ENCODE assay signal across 20 mouse cellular contexts in genomic region chr12:21431950-21432349, GRCm38 (mm10). TPM values are rescaled to one million over a fixed set of nuclear protein-coding genes. Genes with fewer than 3 reads are reported as not detected.
DNase-seq lines count a peak whose midpoint lies in the region; ATAC-seq lines count a peak whose summit lies in the region.
"Had no signal": no experiment of that assay in that cellular context is flagged by ENCODE, and none has a peak within 500 bp of the region (broad histone marks: within the 10 kb centered on the region; RNA-seq: fewer than 3 reads in every experiment).

No protein-coding gene starts in this region.

- peak; percentile 59; the same call in 1 of the 2 replicates for ATAC-seq in midbrain, embryonic 11.5 days (ENCODE audit: low FRiP score)
- peak; percentile 75; the same call in 1 of the 2 replicates for ATAC-seq in lung, embryonic 15.5 days (ENCODE audit: borderline replicate concordance, extremely low read depth, low FRiP score, low TSS enrichment)
- no peak for ATAC-seq in granulocyte monocyte progenitor cell, adult 5-6 weeks (replicated peaks; ENCODE audit: poor library complexity, severe bottlenecking)
- ATAC-seq: forebrain, embryonic 13.5 days; midbrain, embryonic 15.5 days had no signal

- WGBS in midbrain, embryonic 11.5 days, result 61% methylated on average over 8 of the region's 8 CpGs
- 57% methylated on average over 8 of the region's 8 CpGs for WGBS in midbrain, embryonic 10.5 days
- 41% methylated on average over 8 of the region's 8 CpGs for WGBS in lung, embryonic 15.5 days

- intact Hi-C loops in heart, postnatal 25 days (cut with DNase I), result no loop called here

- DNase-seq in heart, adult 11 months, result peak; percentile 70
- no peak for DNase-seq in heart, postnatal 25 days (ENCODE audit: low spot score)
- no peak for DNase-seq in midbrain, embryonic 11.5 days (ENCODE audit: low spot score, missing footprints)
- DNase-seq in midbrain, embryonic 10.5 days (ENCODE audit: low spot score), result no peak
- DNase-seq in lung, postnatal 4 days, result peak; percentile 40 to 79
- no peak for DNase-seq in cerebellum, postnatal 14 days
- DNase-seq: adrenal gland, adult 2 months; cerebellum, adult 9-11 months; heart, adult 18-20 months; kidney, adult 11 months; liver, embryonic 13.5 days; retina, postnatal 1 day had no signal

- no peaks in the 10 kb centered on the region for H3K4me1 ChIP-seq in midbrain, embryonic 11.5 days (ENCODE audit: control insufficient read depth, insufficient read depth, low read length)
- H3K4me1 ChIP-seq in midbrain, embryonic 10.5 days, result no peaks in the 10 kb centered on the region; the same call in 1 of the 2 replicates
- H3K4me1 ChIP-seq in lung, embryonic 15.5 days, result no peaks in the 10 kb centered on the region
- H3K4me1 ChIP-seq: embryonic facial prominence, embryonic 12.5 days; hindbrain, embryonic 15.5 days; midbrain, embryonic 15.5 days had no signal

- no peak overlapping the region for H3K4me3 ChIP-seq in midbrain, embryonic 11.5 days (ENCODE audit: low read depth, low read length)
- H3K4me3 ChIP-seq in midbrain, embryonic 10.5 days, result no peak overlapping the region
- no peak overlapping the region for H3K4me3 ChIP-seq in lung, embryonic 15.5 days
- H3K4me3 ChIP-seq: embryonic facial prominence, embryonic 12.5 days; erythroblast, embryonic 14.5 days; forebrain, embryonic 13.5 days; hindbrain, embryonic 15.5 days; limb, embryonic 12.5 days; liver, embryonic 13.5 days; midbrain, embryonic 15.5 days had no signal

- no peak overlapping the region for H3K9ac ChIP-seq in midbrain, embryonic 11.5 days (ENCODE audit: low read length)
- H3K9ac ChIP-seq in lung, embryonic 15.5 days, result no peak overlapping the region
- H3K9ac ChIP-seq: embryonic facial prominence, embryonic 12.5 days; forebrain, embryonic 13.5 days; hindbrain, embryonic 15.5 days; limb, embryonic 12.5 days; liver, embryonic 13.5 days; midbrain, embryonic 15.5 days had no signal

- H3K27ac ChIP-seq in midbrain, embryonic 11.5 days (ENCODE audit: low read depth, low read length), result no peak overlapping the region
- H3K27ac ChIP-seq in midbrain, embryonic 10.5 days (replicated peaks), result no peak overlapping the region
- H3K27ac ChIP-seq in lung, embryonic 15.5 days, result no peak overlapping the region
- H3K27ac ChIP-seq: embryonic facial prominence, embryonic 12.5 days; forebrain, embryonic 13.5 days; hindbrain, embryonic 15.5 days; limb, embryonic 12.5 days; liver, embryonic 13.5 days; midbrain, embryonic 15.5 days had no signal

- H3K36me3 ChIP-seq in midbrain, embryonic 11.5 days (ENCODE audit: control insufficient read depth, insufficient read depth, low read length), result no peaks in the 10 kb centered on the region
- H3K36me3 ChIP-seq in midbrain, embryonic 10.5 days, result no peaks in the 10 kb centered on the region
- H3K36me3 ChIP-seq in lung, embryonic 15.5 days, result no peaks in the 10 kb centered on the region
- H3K36me3 ChIP-seq: embryonic facial prominence, embryonic 12.5 days; hindbrain, embryonic 15.5 days; limb, embryonic 12.5 days; liver, embryonic 13.5 days; midbrain, embryonic 15.5 days had no signal

- H3K9me3 ChIP-seq in midbrain, embryonic 11.5 days (ENCODE audit: control insufficient read depth, low read length), result no peaks in the 10 kb centered on the region
- no peaks in the 10 kb centered on the region for H3K9me3 ChIP-seq in midbrain, embryonic 10.5 days (replicated peaks)
- no peaks in the 10 kb centered on the region for H3K9me3 ChIP-seq in lung, embryonic 15.5 days
- H3K9me3 ChIP-seq: embryonic facial prominence, embryonic 12.5 days; forebrain, embryonic 13.5 days; hindbrain, embryonic 15.5 days; limb, embryonic 12.5 days; liver, embryonic 13.5 days; midbrain, embryonic 15.5 days had no signal

- no peaks in the 10 kb centered on the region for H3K27me3 ChIP-seq in midbrain, embryonic 11.5 days (ENCODE audit: control insufficient read depth, insufficient read depth, low read length)
- no peaks in the 10 kb centered on the region for H3K27me3 ChIP-seq in midbrain, embryonic 10.5 days (ENCODE audit: low read depth, poor library complexity, severe bottlenecking)
- H3K27me3 ChIP-seq in lung, embryonic 15.5 days, result no peaks in the 10 kb centered on the region
- H3K27me3 ChIP-seq: embryonic facial prominence, embryonic 12.5 days; forebrain, embryonic 13.5 days; hindbrain, embryonic 15.5 days; limb, embryonic 12.5 days; liver, embryonic 13.5 days; midbrain, embryonic 15.5 days had no signal

- H3K4me2 ChIP-seq in midbrain, embryonic 11.5 days, result no peak overlapping the region
- no peak overlapping the region for H3K4me2 ChIP-seq in lung, embryonic 15.5 days
- H3K4me2 ChIP-seq: embryonic facial prominence, embryonic 12.5 days; forebrain, embryonic 13.5 days; hindbrain, embryonic 15.5 days; limb, embryonic 12.5 days; liver, embryonic 13.5 days; midbrain, embryonic 15.5 days had no signal

RNA-seq across cellular contexts. Expression of gene Ywhaq, which starts 14.5 kb away (rescaled TPM):
- 10 to 100 TPM; 65.3 to 81.2 TPM for total RNA-seq in heart, postnatal 25 days (2021)
- polyA plus RNA-seq in midbrain, embryonic 11.5 days (2014; fragmentation: Nextera tagmentation; extraction: Ambion mirVana), result 1,296 and 1,418 TPM in 2 replicates
- 1,071 and 1,090 TPM in 2 replicates for polyA plus RNA-seq in midbrain, embryonic 10.5 days (2016; fragmentation: Nextera tagmentation; extraction: Ambion mirVana)
- 726 and 736 TPM in 2 replicates for polyA plus RNA-seq in lung, embryonic 15.5 days (2015; fragmentation: Nextera tagmentation; extraction: Ambion mirVana)
- 218 and 229 TPM in 2 replicates for total RNA-seq in granulocyte monocyte progenitor cell, adult 5-6 weeks (2014; fragmentation: Nextera tagmentation)
- 198 and 212 TPM in 2 replicates for total RNA-seq in granulocyte monocyte progenitor cell, adult 5-6 weeks (2017)

RNA-seq across cellular contexts. Expression of gene Adam17, which starts 58.5 kb away (rescaled TPM):
- 10 to 100 TPM; 48.9 to 58.5 TPM for total RNA-seq in heart, postnatal 25 days (2021)
- polyA plus RNA-seq in midbrain, embryonic 11.5 days (2014; fragmentation: Nextera tagmentation; extraction: Ambion mirVana), result 38.8 and 39.9 TPM in 2 replicates
- 42.2 and 42.8 TPM in 2 replicates for polyA plus RNA-seq in midbrain, embryonic 10.5 days (2016; fragmentation: Nextera tagmentation; extraction: Ambion mirVana)
- polyA plus RNA-seq in lung, embryonic 15.5 days (2015; fragmentation: Nextera tagmentation; extraction: Ambion mirVana), result 46.6 and 51.1 TPM in 2 replicates
- 40.7 and 44.9 TPM in 2 replicates for total RNA-seq in granulocyte monocyte progenitor cell, adult 5-6 weeks (2014; fragmentation: Nextera tagmentation)
- 52.1 and 54.9 TPM in 2 replicates for total RNA-seq in granulocyte monocyte progenitor cell, adult 5-6 weeks (2017)

Comparison
In these comparisons a context has a peak if more than half of its experiments do, and no peak if none do; other contexts are left out.
1. DNase-seq: peak in heart, adult 11 months (single experiment) and lung, postnatal 4 days (2 of 2); none in heart, postnatal 25 days (single experiment), midbrain, embryonic 11.5 days (single experiment), midbrain, embryonic 10.5 days (single experiment) and cerebellum, postnatal 14 days (0 of 2).